Mouse (Mus musculus) MEL-GATA-1-ER (cell line): Measurements from ENCODE around the gene Gm5934.
"Not testable (repeated sequence)": the region's sequence is repeated elsewhere in the genome, so short reads cannot be mapped to it uniquely, and the experiment has no call there.

Experiments
- DNase-seq: peaks from one replicate; pipeline ENCODE4 v3.0.0-alpha.2; 2012; ENCODE audit warnings: low read depth; ENCODE audit errors: extremely low read depth

Gene Gm5934

GRCm38 (mm10) chrX:24500660-24501059 lies at the start of gene Gm5934:
Gene Gm5934, minus strand, starts transcription at chrX:24500760.
- DNase-seq: not testable (repeated sequence)
